Mouse (Mus musculus) liver, embryonic 13.5 days (tissue): ENCODE results near the gene Cox6b1. TPM values are rescaled to one million over a fixed set of nuclear protein-coding genes. Genes with fewer than 3 reads are reported as not detected.

Experiments used
- ATAC-seq: fragments of 200-750 bp; cut with Nextera tagmentation; 2 replicates; pipeline ENCODE4 v1.8.0; 2017; ENCODE audit warnings: low read depth, mild to moderate bottlenecking, moderate number of reproducible peaks, moderate library complexity
- DNase-seq: peaks from one replicate; pipeline ENCODE4 v3.0.0; 2022
- H3K27ac ChIP-seq: fragments of 300-500 bp; sonication (generic); 2 replicates; pipeline ENCODE4 v1.5.1; 2015; ENCODE audit warnings: moderate library complexity, mild to moderate bottlenecking, inconsistent platforms
- H3K27me3 ChIP-seq: fragments of 300-500 bp; sonication (generic); 2 replicates; pipeline ENCODE4 v1.6.1; 2015; ENCODE audit warnings: mild to moderate bottlenecking, inconsistent platforms
- H3K36me3 ChIP-seq: fragments of 300-500 bp; sonication (generic); 2 replicates; pipeline ENCODE4 v1.6.1; 2015; ENCODE audit warnings: mild to moderate bottlenecking, inconsistent platforms
- H3K4me1 ChIP-seq: fragments of 300-500 bp; sonication (generic); replicated peaks from 2 replicates; pipeline ENCODE4 v1.6.1; 2015; ENCODE audit warnings: inconsistent platforms
- H3K4me2 ChIP-seq: fragments of 300-500 bp; sonication (generic); 2 replicates; pipeline ENCODE4 v1.6.1; 2015; ENCODE audit warnings: inconsistent platforms, mild to moderate bottlenecking, moderate library complexity
- H3K4me3 ChIP-seq: fragments of 300-500 bp; sonication (generic); replicated peaks from 2 replicates; pipeline ENCODE4 v1.5.1; 2015; ENCODE audit warnings: mild to moderate bottlenecking, inconsistent platforms
- H3K9ac ChIP-seq: fragments of 300-500 bp; sonication (generic); 2 replicates; pipeline ENCODE4 v1.6.1; 2015; ENCODE audit warnings: mild to moderate bottlenecking, inconsistent platforms
- H3K9me3 ChIP-seq: fragments of 300-500 bp; sonication (generic); replicated peaks from 2 replicates; pipeline ENCODE4 v1.6.1; 2016; ENCODE audit warnings: inconsistent platforms
- WGBS: fragments of 180-500 bp; shearing (Covaris S2); methylation state at CpG from one replicate; pipeline ENCODE4 v1.1.7; 2015; ENCODE audit not compliant: insufficient replicate concordance; 5-methylcytosine and 5-hydroxymethylcytosine counted together
- polyA plus RNA-seq: library from polyadenylated mRNA; unstranded; fragments of >200 nt; fragmentation: Nextera tagmentation; extraction: Ambion mirVana; gene quantifications from 2 replicates; pipeline ENCODE4 v1.2.1, GENCODE M21; 2015

Gene Cox6b1
- polyA plus RNA-seq, 1 experiment from 2014 or later, result 705 TPM

- peaks cover 81% of the 10 kb centered on the region for H3K27me3 ChIP-seq
- ATAC-seq, result 0 out of 2 replicates have a peak, but pooled peaks have one; percentile 7
These were observed 7.9 kb upstream of the Cox6b1 start for GRCm38 (mm10) chr7:30633762-30634412.

GRCm38 (mm10) chr7:30629013-30629412, 3.1 kb upstream of the Cox6b1 start:
- Histone ChIP-seq H3K4me1 (peaks cover 23% of the 10 kb centered on the region), H3K4me2 (no peak overlapping the region), H3K9ac (no peak overlapping the region), H3K4me3 (no peak overlapping the region), H3K27me3 (peaks cover 51% of the 10 kb centered on the region), H3K9me3 (no peaks in the 10 kb centered on the region), H3K27ac (no peak overlapping the region), H3K36me3 (peaks cover 7% of the 10 kb centered on the region)
- no peak for DNase-seq
- no peak for ATAC-seq

More at GRCm38 (mm10) chr7:30633762-30634412, 7.9 kb upstream of the Cox6b1 start:
- Histone ChIP-seq H3K36me3 (no peaks in the 10 kb centered on the region), H3K9me3 (no peaks in the 10 kb centered on the region), H3K4me2 (0 out of 2 replicates have a peak overlapping the region, but pooled peaks have one; percentile 46), H3K4me3 (no peak overlapping the region), H3K27ac (no peak overlapping the region), H3K9ac (no peak overlapping the region), H3K4me1 (peaks cover 16% of the 10 kb centered on the region)
- no peak for DNase-seq
- WGBS, result 25% methylated on average over 27 of the region's 27 CpGs

GRCm38 (mm10) chr7:30626647-30627046, 696 bp upstream of the Cox6b1 start:
- Histone ChIP-seq H3K9me3 (no peaks in the 10 kb centered on the region), H3K36me3 (peaks cover 31% of the 10 kb centered on the region), H3K4me3 (0 out of 2 replicates have a peak overlapping the region, but pooled peaks have one; percentile 89), H3K27me3 (peaks cover 28% of the 10 kb centered on the region), H3K9ac (no peak overlapping the region), H3K27ac (no peak overlapping the region), H3K4me1 (peaks cover 32% of the 10 kb centered on the region), H3K4me2 (peak overlapping the region; percentile 65)
- DNase-seq, result no peak
- ATAC-seq, result no peak
- WGBS, result 71% methylated on average over 5 of the region's 5 CpGs

- DNase-seq, result peak; percentile 36
- H3K36me3 ChIP-seq, result peaks cover 85% of the 10 kb centered on the region
- H3K27ac ChIP-seq, result no peak overlapping the region
- H3K4me3 ChIP-seq, result no peak overlapping the region
- 71% methylated on average over 3 of the region's 3 CpGs for WGBS
- H3K27me3 ChIP-seq, result no peaks in the 10 kb centered on the region
- no peak overlapping the region for H3K9ac ChIP-seq
- no peaks in the 10 kb centered on the region for H3K9me3 ChIP-seq
- no peak overlapping the region for H3K4me2 ChIP-seq
- no peak for ATAC-seq
- peaks cover 36% of the 10 kb centered on the region for H3K4me1 ChIP-seq
These were observed 6.7 kb downstream of the Cox6b1 start for GRCm38 (mm10) chr7:30619202-30619601.

- Histone ChIP-seq H3K9ac (no peak overlapping the region), H3K27ac (no peak overlapping the region), H3K27me3 (no peaks in the 10 kb centered on the region), H3K36me3 (peaks cover 79% of the 10 kb centered on the region), H3K4me3 (no peak overlapping the region), H3K4me1 (peaks cover 37% of the 10 kb centered on the region), H3K9me3 (no peaks in the 10 kb centered on the region), H3K4me2 (no peak overlapping the region)
- 89% methylated on average over 9 of the region's 9 CpGs for WGBS
- no peak for ATAC-seq
- no peak for DNase-seq
These were observed 7.3 kb downstream of the Cox6b1 start for GRCm38 (mm10) chr7:30618658-30619057.

GRCm38 (mm10) chr7:30615049-30615760, 10.7 kb downstream of the Cox6b1 start:
- no peak overlapping the region for H3K4me3 ChIP-seq
- H3K9me3 ChIP-seq, result no peaks in the 10 kb centered on the region
- 54% methylated on average over 5 of the region's 5 CpGs for WGBS
- no peak for DNase-seq
- H3K4me1 ChIP-seq, result peaks cover 23% of the 10 kb centered on the region
- no peaks in the 10 kb centered on the region for H3K27me3 ChIP-seq
- no peak overlapping the region for H3K9ac ChIP-seq
- H3K27ac ChIP-seq, result no peak overlapping the region
- no peak overlapping the region for H3K4me2 ChIP-seq
- peaks cover 47% of the 10 kb centered on the region for H3K36me3 ChIP-seq
- ATAC-seq, result peak; percentile 33

GRCm38 (mm10) chr7:30614454-30614853, 11.5 kb downstream of the Cox6b1 start:
- ATAC-seq (no peak), DNase-seq (no peak)
- Histone ChIP-seq H3K4me1 (peaks cover 23% of the 10 kb centered on the region), H3K27ac (no peak overlapping the region), H3K4me3 (no peak overlapping the region), H3K36me3 (peaks cover 42% of the 10 kb centered on the region), H3K4me2 (no peak overlapping the region), H3K9ac (no peak overlapping the region), H3K9me3 (no peaks in the 10 kb centered on the region), H3K27me3 (no peaks in the 10 kb centered on the region)
- WGBS, result 54% methylated on average over 2 of the region's 2 CpGs

GRCm38 (mm10) chr7:30613529-30614112, 12.3 kb downstream of the Cox6b1 start:
- peak; percentile 49 for DNase-seq
- H3K4me2 ChIP-seq, result no peak overlapping the region

GRCm38 (mm10) chr7:30612654-30613402, 13.1 kb downstream of the Cox6b1 start, which contains the start of gene Upk1a:
TSS of gene Upk1a (minus strand) at chr7:30612847.
- ATAC-seq (no peak), DNase-seq (no peak)

More at GRCm38 (mm10) chr7:30613529-30614112, 12.3 kb downstream of the Cox6b1 start:
- Histone ChIP-seq H3K9me3 (no peaks in the 10 kb centered on the region), H3K27ac (no peak overlapping the region), H3K4me3 (no peak overlapping the region), H3K27me3 (no peaks in the 10 kb centered on the region), H3K9ac (no peak overlapping the region), H3K4me1 (peaks cover 23% of the 10 kb centered on the region), H3K36me3 (peaks cover 34% of the 10 kb centered on the region)
- WGBS, result 20% methylated on average over 14 of the region's 14 CpGs
- ATAC-seq, result peak; percentile 52; the same call in 1 of the 2 replicates

GRCm38 (mm10) chr7:30610043-30610442, 15.9 kb downstream of the Cox6b1 start:
- H3K4me3 ChIP-seq, result no peak overlapping the region
- H3K27me3 ChIP-seq, result peaks cover 4% of the 10 kb centered on the region; the same call in 1 of the 2 replicates
- H3K4me2 ChIP-seq, result no peak overlapping the region
- ATAC-seq, result no peak
- DNase-seq, result no peak
- H3K36me3 ChIP-seq, result no peaks in the 10 kb centered on the region
- no peak overlapping the region for H3K9ac ChIP-seq
- peaks cover 12% of the 10 kb centered on the region for H3K4me1 ChIP-seq
- H3K27ac ChIP-seq, result no peak overlapping the region
- 42% methylated on average over 7 of the region's 7 CpGs for WGBS
- H3K9me3 ChIP-seq, result no peaks in the 10 kb centered on the region

More at GRCm38 (mm10) chr7:30612654-30613402, 13.1 kb downstream of the Cox6b1 start, which contains the start of gene Upk1a:
- H3K36me3 ChIP-seq, result peaks cover 26% of the 10 kb centered on the region
- H3K4me3 ChIP-seq, result no peak within 1 kb of the TSS
- H3K27me3 ChIP-seq, result no peaks in the 10 kb centered on the region; the same call in 1 of the 2 replicates
- no peak within 1 kb of the TSS for H3K27ac ChIP-seq
- 72% methylated on average over 8 of the region's 8 CpGs for WGBS
- H3K9me3 ChIP-seq, result no peaks in the 10 kb centered on the region
- H3K9ac ChIP-seq, result no peak within 1 kb of the TSS
- no peak within 1 kb of the TSS for H3K4me2 ChIP-seq
- H3K4me1 ChIP-seq, result peaks cover 23% of the 10 kb centered on the region

- peaks cover 4% of the 10 kb centered on the region; the same call in 1 of the 2 replicates for H3K27me3 ChIP-seq
- H3K27ac ChIP-seq, result no peak overlapping the region
- H3K4me1 ChIP-seq, result peaks cover 3% of the 10 kb centered on the region; the same call in 1 of the 2 replicates
- no peak overlapping the region for H3K4me3 ChIP-seq
- no peaks in the 10 kb centered on the region for H3K36me3 ChIP-seq
- no peak for ATAC-seq
- no peak overlapping the region for H3K9ac ChIP-seq
- H3K4me2 ChIP-seq, result no peak overlapping the region
- H3K9me3 ChIP-seq, result no peaks in the 10 kb centered on the region
- 53% methylated on average over 16 of the region's 16 CpGs for WGBS
- no peak for DNase-seq
These were observed 17.5 kb downstream of the Cox6b1 start for GRCm38 (mm10) chr7:30608476-30608875.
